Mouse (Mus musculus): ENCODE measurements around the gene Rgl1.

The Rgl1 gene

GRCm38 (mm10) chr1:152490842-152491241 is 275.3 kb downstream of the Rgl1 start:
- DNase-seq = no peak

- no peak for DNase-seq
Measured at GRCm38 (mm10) chr1:152476126-152476525, 290.0 kb downstream of the Rgl1 start.

GRCm38 (mm10) chr1:152468443-152468842 is 297.7 kb downstream of the Rgl1 start:
- no peak for DNase-seq

Measured in cerebellum, postnatal 25 days (tissue).